Mouse (Mus musculus): ENCODE data around the gene Cdkn1b. TPM values are rescaled to one million over a fixed set of nuclear protein-coding genes. Genes with fewer than 3 reads are reported as not detected.

The Cdkn1b gene
- polyA plus RNA-seq, 1 experiment from 2014 or later, result 17.0 TPM

GRCm38 (mm10) chr6:134905811-134906210 is 14.4 kb upstream of the Cdkn1b start:
- WGBS, result 90% methylated on average over 1 of the region's 1 CpGs
- no peak for ATAC-seq (ENCODE audit: low FRiP score, low read depth)
- H3K9me3 ChIP-seq, result no peaks in the 10 kb centered on the region

GRCm38 (mm10) chr6:134914523-134914922 is 5.7 kb upstream of the Cdkn1b start:
- Histone ChIP-seq H3K4me1 (replicated peaks) (peaks cover 12% of the 10 kb centered on the region), H3K27ac (replicated peaks) (no peak overlapping the region), H3K9ac (no peak overlapping the region), H3K27me3 (no peaks in the 10 kb centered on the region), H3K4me2 (no peak overlapping the region), H3K4me3 (no peak overlapping the region), H3K36me3 (no peaks in the 10 kb centered on the region), H3K9me3 (no peaks in the 10 kb centered on the region)
- no peak for ATAC-seq (ENCODE audit: low FRiP score, low read depth)
- 97% methylated on average over 5 of the region's 5 CpGs for WGBS

More at GRCm38 (mm10) chr6:134905811-134906210, 14.4 kb upstream of the Cdkn1b start:
- H3K4me3 ChIP-seq, result no peak overlapping the region
- no peak overlapping the region for H3K4me2 ChIP-seq
- no peak overlapping the region for H3K27ac ChIP-seq (replicated peaks)
- H3K27me3 ChIP-seq, result no peaks in the 10 kb centered on the region
- H3K4me1 ChIP-seq (replicated peaks), result no peaks in the 10 kb centered on the region
- H3K9ac ChIP-seq, result no peak overlapping the region
- no peaks in the 10 kb centered on the region for H3K36me3 ChIP-seq

- ATAC-seq (ENCODE audit: low FRiP score, low read depth), result no peak
- no peaks in the 10 kb centered on the region for H3K9me3 ChIP-seq
- H3K4me2 ChIP-seq, result peak overlapping the region; percentile 60
- H3K27ac ChIP-seq (replicated peaks), result 0 out of 2 replicates have a peak overlapping the region, but pooled peaks have one; percentile 16
- H3K4me1 ChIP-seq (replicated peaks), result peaks cover 15% of the 10 kb centered on the region
- H3K36me3 ChIP-seq, result no peaks in the 10 kb centered on the region
- H3K4me3 ChIP-seq, result peak overlapping the region; percentile 41
- H3K27me3 ChIP-seq, result no peaks in the 10 kb centered on the region
- 0% methylated on average over 11 of the region's 11 CpGs for WGBS
- peak overlapping the region; percentile 23; the same call in 1 of the 2 replicates for H3K9ac ChIP-seq
Measured at GRCm38 (mm10) chr6:134916641-134917040, 3.6 kb upstream of the Cdkn1b start.

GRCm38 (mm10) chr6:134917087-134917486 is 3.1 kb upstream of the Cdkn1b start:
- H3K27ac ChIP-seq (replicated peaks), result peak overlapping the region; percentile 16; the same call in 1 of the 2 replicates

GRCm38 (mm10) chr6:134918769-134919168 is 1.4 kb upstream of the Cdkn1b start:
- Histone ChIP-seq H3K4me3 (no peak overlapping the region), H3K4me1 (replicated peaks) (peaks cover 33% of the 10 kb centered on the region), H3K9ac (no peak overlapping the region), H3K27ac (replicated peaks) (no peak overlapping the region), H3K9me3 (no peaks in the 10 kb centered on the region), H3K4me2 (no peak overlapping the region), H3K27me3 (no peaks in the 10 kb centered on the region), H3K36me3 (no peaks in the 10 kb centered on the region)
- no peak for ATAC-seq (ENCODE audit: low FRiP score, low read depth)
- WGBS, result 90% methylated on average over 10 of the region's 10 CpGs

More at GRCm38 (mm10) chr6:134917087-134917486, 3.1 kb upstream of the Cdkn1b start:
- Histone ChIP-seq H3K4me2 (peak overlapping the region; percentile 60), H3K4me3 (peak overlapping the region; percentile 41), H3K9ac (no peak overlapping the region), H3K4me1 (replicated peaks) (peaks cover 20% of the 10 kb centered on the region), H3K36me3 (no peaks in the 10 kb centered on the region), H3K9me3 (no peaks in the 10 kb centered on the region), H3K27me3 (no peaks in the 10 kb centered on the region)
- 2% methylated on average over 11 of the region's 11 CpGs for WGBS
- ATAC-seq (ENCODE audit: low FRiP score, low read depth), result no peak

- peak; percentile 80 for ATAC-seq (ENCODE audit: low FRiP score, low read depth)
- no peaks in the 10 kb centered on the region for H3K36me3 ChIP-seq
- peak overlapping the region; percentile 85 for H3K9ac ChIP-seq
- H3K4me3 ChIP-seq, result peak overlapping the region; percentile 91
- H3K27me3 ChIP-seq, result no peaks in the 10 kb centered on the region
- WGBS, result 2% methylated on average over 37 of the region's 37 CpGs
- peaks cover 35% of the 10 kb centered on the region for H3K4me1 ChIP-seq (replicated peaks)
- peak overlapping the region; percentile 97 for H3K27ac ChIP-seq (replicated peaks)
- H3K4me2 ChIP-seq, result peak overlapping the region; percentile 82
- H3K9me3 ChIP-seq, result no peaks in the 10 kb centered on the region
Measured at GRCm38 (mm10) chr6:134919511-134920189, 551 bp upstream of the Cdkn1b start.

GRCm38 (mm10) chr6:134921014-134921694 is 953 bp downstream of the Cdkn1b start:
- ATAC-seq (ENCODE audit: low FRiP score, low read depth), result no peak
- Histone ChIP-seq H3K4me3 (peak overlapping the region; percentile 91), H3K4me1 (replicated peaks) (peaks cover 35% of the 10 kb centered on the region), H3K36me3 (no peaks in the 10 kb centered on the region), H3K9me3 (no peaks in the 10 kb centered on the region), H3K27me3 (no peaks in the 10 kb centered on the region), H3K4me2 (peak overlapping the region; percentile 82), H3K9ac (peak overlapping the region; percentile 85), H3K27ac (replicated peaks) (peak overlapping the region; percentile 97)
- WGBS, result under 1% methylated on average over 32 of the region's 32 CpGs

GRCm38 (mm10) chr6:134921695-134922510 is 1.7 kb downstream of the Cdkn1b start:
- ATAC-seq (ENCODE audit: low FRiP score, low read depth), result no peak
- H3K36me3 ChIP-seq, result no peaks in the 10 kb centered on the region
- no peaks in the 10 kb centered on the region for H3K27me3 ChIP-seq
- peak overlapping the region; percentile 91 for H3K4me3 ChIP-seq
- 5% methylated on average over 20 of the region's 20 CpGs for WGBS
- H3K4me2 ChIP-seq, result peak overlapping the region; percentile 82
- H3K27ac ChIP-seq (replicated peaks), result 0 out of 2 replicates have a peak overlapping the region, but pooled peaks have one; percentile 43
- H3K4me1 ChIP-seq (replicated peaks), result peaks cover 36% of the 10 kb centered on the region
- H3K9ac ChIP-seq, result peak overlapping the region; percentile 85
- no peaks in the 10 kb centered on the region for H3K9me3 ChIP-seq

- WGBS, result 36% methylated on average over 9 of the region's 9 CpGs
- no peaks in the 10 kb centered on the region for H3K9me3 ChIP-seq
- peak overlapping the region; percentile 82 for H3K4me2 ChIP-seq
- H3K4me1 ChIP-seq (replicated peaks), result peaks cover 42% of the 10 kb centered on the region
- ATAC-seq (ENCODE audit: low FRiP score, low read depth), result no peak
- H3K27ac ChIP-seq (replicated peaks), result no peak overlapping the region
- peak overlapping the region; percentile 85; the same call in 1 of the 2 replicates for H3K9ac ChIP-seq
- no peaks in the 10 kb centered on the region for H3K27me3 ChIP-seq
- H3K36me3 ChIP-seq, result no peaks in the 10 kb centered on the region
- peak overlapping the region; percentile 91 for H3K4me3 ChIP-seq
Measured at GRCm38 (mm10) chr6:134922511-134923195, 2.5 kb downstream of the Cdkn1b start.

GRCm38 (mm10) chr6:134923670-134924069 is 3.5 kb downstream of the Cdkn1b start:
- H3K4me2 ChIP-seq, result peak overlapping the region; percentile 39
- WGBS, result 65% methylated on average over 4 of the region's 4 CpGs
- H3K27ac ChIP-seq (replicated peaks), result no peak overlapping the region
- H3K9me3 ChIP-seq, result no peaks in the 10 kb centered on the region
- peak overlapping the region; percentile 17 for H3K4me3 ChIP-seq
- peaks cover 45% of the 10 kb centered on the region for H3K4me1 ChIP-seq (replicated peaks)
- no peaks in the 10 kb centered on the region for H3K36me3 ChIP-seq
- H3K9ac ChIP-seq, result 0 out of 2 replicates have a peak overlapping the region, but pooled peaks have one; percentile 7
- no peaks in the 10 kb centered on the region for H3K27me3 ChIP-seq
- ATAC-seq (ENCODE audit: low FRiP score, low read depth), result no peak

GRCm38 (mm10) chr6:134924262-134924661 is 4.1 kb downstream of the Cdkn1b start:
- no peak overlapping the region for H3K4me3 ChIP-seq
- peaks cover 48% of the 10 kb centered on the region for H3K4me1 ChIP-seq (replicated peaks)
- ATAC-seq (ENCODE audit: low FRiP score, low read depth), result no peak
- no peaks in the 10 kb centered on the region for H3K27me3 ChIP-seq
- H3K9ac ChIP-seq, result no peak overlapping the region
- H3K27ac ChIP-seq (replicated peaks), result no peak overlapping the region
- no peaks in the 10 kb centered on the region for H3K9me3 ChIP-seq
- peak overlapping the region; percentile 29; the same call in 1 of the 2 replicates for H3K4me2 ChIP-seq
- H3K36me3 ChIP-seq, result no peaks in the 10 kb centered on the region
- WGBS, result 61% methylated on average over 3 of the region's 3 CpGs
